Mouse (Mus musculus) limb, embryonic 11.5 days (tissue): ENCODE data around the gene Spata5. TPM values are rescaled to one million over a fixed set of nuclear protein-coding genes. Genes with fewer than 3 reads are reported as not detected.

Experiments used
- ATAC-seq: fragments of 200-750 bp; cut with Nextera tagmentation; 2 replicates; pipeline ENCODE4 v1.8.0; 2017; ENCODE audit warnings: low read depth; ENCODE audit not compliant: insufficient number of reproducible peaks, low FRiP score, low TSS enrichment
- DNase-seq: peaks from one replicate; pipeline ENCODE4 v3.0.0-alpha.2; 2015; ENCODE audit warnings: low spot score
- H3K27ac ChIP-seq: fragments of 300-500 bp; sonication (generic); replicated peaks from 2 replicates; pipeline ENCODE4 v1.5.1; 2014; ENCODE audit warnings: low read depth, mild to moderate bottlenecking, low read length
- H3K27me3 ChIP-seq: fragments of 300-500 bp; sonication (generic); 2 replicates; pipeline ENCODE4 v1.6.1; 2014; ENCODE audit warnings: mild to moderate bottlenecking, low read length, mixed read lengths; ENCODE audit not compliant: control insufficient read depth, insufficient read depth
- H3K36me3 ChIP-seq: fragments of 300-500 bp; sonication (generic); 2 replicates; pipeline ENCODE4 v1.6.1; 2014; ENCODE audit warnings: mild to moderate bottlenecking, low read length, moderate library complexity, mixed read lengths; ENCODE audit not compliant: control insufficient read depth, insufficient read depth
- H3K4me1 ChIP-seq: fragments of 300-500 bp; sonication (generic); 2 replicates; pipeline ENCODE4 v1.6.1; 2014; ENCODE audit warnings: low read length, mixed read lengths; ENCODE audit not compliant: control insufficient read depth, insufficient read depth
- H3K4me2 ChIP-seq: fragments of 300-500 bp; sonication (generic); 2 replicates; pipeline ENCODE4 v1.6.1; 2014; ENCODE audit warnings: low read depth, mild to moderate bottlenecking, moderate library complexity; ENCODE audit not compliant: severe bottlenecking
- H3K4me3 ChIP-seq: fragments of 300-500 bp; sonication (generic); 2 replicates; pipeline ENCODE4 v1.5.1; 2014; ENCODE audit warnings: low read depth, low read length
- H3K9ac ChIP-seq: fragments of 300-500 bp; sonication (generic); 2 replicates; pipeline ENCODE4 v1.6.1; 2014; ENCODE audit warnings: mild to moderate bottlenecking, low read length
- H3K9me3 ChIP-seq: fragments of 300-500 bp; sonication (generic); 2 replicates; pipeline ENCODE4 v1.6.1; 2016; ENCODE audit warnings: low read length; ENCODE audit not compliant: control insufficient read depth
- WGBS: fragments of 180-500 bp; shearing (Covaris S2); extraction: QIAGEN DNeasy Blood & Tissue Kit; methylation state at CpG from one replicate; pipeline ENCODE4 v1.1.7; 2014; 5-methylcytosine and 5-hydroxymethylcytosine counted together
- polyA plus RNA-seq: library from polyadenylated mRNA; unstranded; fragments of >200 nt; fragmentation: Nextera tagmentation; extraction: Ambion mirVana; gene quantifications from 2 replicates; pipeline ENCODE4 v1.2.1, GENCODE M21; 2014

Spata5 gene
- polyA plus RNA-seq, 1 experiment from 2014 or later, result 51.4 TPM

DNA sequence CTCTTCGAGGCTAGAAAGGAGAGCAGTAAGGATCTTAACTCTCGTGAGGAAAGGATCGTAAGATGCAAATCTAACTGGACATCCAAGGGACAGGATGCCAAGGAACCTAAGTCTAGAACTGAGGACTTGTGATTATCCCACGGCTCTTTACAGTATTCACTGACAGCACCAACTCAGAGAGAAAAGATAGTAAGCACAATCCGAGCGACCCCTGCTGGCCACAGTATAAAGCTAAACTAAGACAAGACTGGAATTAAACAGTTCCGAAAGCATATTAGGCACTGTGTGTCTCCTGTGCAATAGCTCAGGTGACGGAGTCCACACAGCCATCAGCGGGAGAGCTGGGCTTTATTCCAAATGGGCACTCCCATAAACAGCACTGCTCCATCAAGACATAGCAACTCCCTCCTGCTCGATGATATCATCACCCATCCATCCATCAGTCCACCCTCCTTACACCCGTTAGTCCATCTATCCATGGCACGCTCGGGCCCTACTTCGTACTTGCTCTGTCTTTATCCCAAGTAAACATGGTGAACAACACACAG is 5.2 kb upstream of the Spata5 start:
- DNase-seq (peak; percentile 88), ATAC-seq (no peak)
- Histone ChIP-seq H3K9ac (no peak overlapping the region), H3K4me2 (no peak overlapping the region), H3K4me1 (no peaks in the 10 kb centered on the region), H3K27ac (no peak overlapping the region), H3K27me3 (no peaks in the 10 kb centered on the region), H3K4me3 (no peak overlapping the region), H3K9me3 (no peaks in the 10 kb centered on the region), H3K36me3 (no peaks in the 10 kb centered on the region)
- 55% methylated on average over 14 of the region's 14 CpGs for WGBS

DNA sequence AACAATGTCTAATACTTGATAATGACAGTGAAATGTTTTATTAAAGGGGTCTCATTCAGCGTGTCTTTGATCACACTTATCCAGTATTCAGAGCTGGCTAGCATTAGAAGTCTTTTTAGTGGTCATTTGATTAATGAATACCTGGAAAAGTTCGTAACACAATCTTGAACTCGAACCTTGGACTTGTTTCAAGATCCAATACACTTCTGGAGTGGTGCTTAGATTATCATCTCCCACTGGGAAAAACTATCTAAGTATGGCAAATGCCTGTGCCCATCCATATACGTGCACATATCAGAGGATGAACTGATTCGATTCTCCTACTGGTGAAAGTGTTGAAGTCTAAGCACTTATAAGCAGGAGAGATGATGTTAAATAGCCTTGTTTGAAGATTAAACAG is 1.4 kb upstream of the Spata5 start:
- no peak for DNase-seq
- WGBS, result 76% methylated on average over 5 of the region's 5 CpGs
- H3K27ac ChIP-seq, result no peak overlapping the region

DNA sequence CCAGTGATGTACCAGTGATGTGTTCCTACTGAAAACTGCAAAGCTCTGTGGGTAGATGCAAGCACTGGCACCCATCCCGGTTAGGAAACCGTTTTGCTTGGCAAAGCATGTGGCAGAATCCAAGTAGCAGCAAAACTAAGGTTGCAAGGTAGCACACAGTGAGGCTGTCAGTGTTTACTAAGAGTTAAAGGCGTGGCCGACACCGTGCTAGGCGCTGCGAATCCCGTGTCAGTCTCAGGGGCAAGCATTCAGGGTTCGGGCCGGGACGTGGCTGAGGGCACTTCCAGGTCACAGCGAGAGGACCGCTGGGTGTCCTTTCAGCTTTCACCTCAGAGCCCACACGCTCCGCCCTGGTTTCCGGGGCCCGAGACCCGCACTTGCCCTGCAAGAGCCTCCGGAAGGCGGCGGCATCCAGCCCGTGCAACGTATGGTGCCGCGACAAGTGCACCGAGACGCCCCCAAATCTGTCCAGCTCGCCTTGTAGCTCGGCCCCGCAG is 687 bp upstream of the Spata5 start:
- Histone ChIP-seq H3K27me3 (no peaks in the 10 kb centered on the region), H3K27ac (peak overlapping the region; percentile 55; the same call in 1 of the 2 replicates), H3K9ac (peak overlapping the region; percentile 70), H3K36me3 (no peaks in the 10 kb centered on the region; the same call in 1 of the 2 replicates), H3K4me3 (peak overlapping the region; percentile 90), H3K4me2 (peak overlapping the region; percentile 60), H3K4me1 (peaks cover 5% of the 10 kb centered on the region), H3K9me3 (no peaks in the 10 kb centered on the region)
- DNase-seq (no peak), ATAC-seq (0 out of 2 replicates have a peak, but pooled peaks have one; percentile 0)
- WGBS, result 0% methylated on average over 30 of the region's 30 CpGs

More for the DNA sequence above, 1.4 kb upstream of the Spata5 start:
- Histone ChIP-seq H3K4me1 (peaks cover 5% of the 10 kb centered on the region), H3K36me3 (no peaks in the 10 kb centered on the region), H3K27me3 (no peaks in the 10 kb centered on the region), H3K9ac (no peak overlapping the region), H3K9me3 (no peaks in the 10 kb centered on the region), H3K4me3 (no peak overlapping the region), H3K4me2 (peak overlapping the region; percentile 60)
- ATAC-seq, result no peak

DNA sequence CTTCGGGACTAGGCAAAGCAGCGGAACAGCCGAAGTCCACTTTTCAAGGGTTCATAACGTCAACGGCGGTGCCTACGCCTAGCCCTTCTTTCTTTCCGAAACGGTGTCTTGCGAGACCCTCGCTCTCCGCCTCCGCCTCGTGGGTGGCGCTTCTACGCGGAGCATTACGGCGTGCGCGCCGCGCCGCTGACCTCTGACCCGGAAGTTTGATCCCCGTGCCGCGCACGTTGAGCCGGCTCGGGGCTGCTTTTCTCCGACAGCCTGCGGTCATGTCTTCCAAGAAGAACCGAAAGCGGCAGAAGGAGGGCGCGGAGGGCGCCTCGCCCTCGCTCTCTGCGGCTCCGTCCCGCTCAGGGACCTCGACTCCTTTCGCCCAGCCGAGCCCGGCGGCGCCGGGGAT is 376 bp downstream of the Spata5 start, which contains the start of gene Nudt6:
Nudt6 (minus strand) TSS at position 140 of the 400 bp plus-strand sequence.
- Histone ChIP-seq H3K27me3 (no peaks in the 10 kb centered on the region), H3K4me1 (peaks cover 5% of the 10 kb centered on the region), H3K4me2 (peak within 1 kb of the TSS; percentile 74), H3K9me3 (no peaks in the 10 kb centered on the region), H3K36me3 (no peaks in the 10 kb centered on the region; the same call in 1 of the 2 replicates), H3K27ac (peak within 1 kb of the TSS; percentile 76), H3K9ac (peak within 1 kb of the TSS; percentile 81), H3K4me3 (peak within 1 kb of the TSS; percentile 90)
- DNase-seq (peak; percentile 97), ATAC-seq (peak; percentile 84)
- WGBS, result under 1% methylated on average over 50 of the region's 50 CpGs

DNA sequence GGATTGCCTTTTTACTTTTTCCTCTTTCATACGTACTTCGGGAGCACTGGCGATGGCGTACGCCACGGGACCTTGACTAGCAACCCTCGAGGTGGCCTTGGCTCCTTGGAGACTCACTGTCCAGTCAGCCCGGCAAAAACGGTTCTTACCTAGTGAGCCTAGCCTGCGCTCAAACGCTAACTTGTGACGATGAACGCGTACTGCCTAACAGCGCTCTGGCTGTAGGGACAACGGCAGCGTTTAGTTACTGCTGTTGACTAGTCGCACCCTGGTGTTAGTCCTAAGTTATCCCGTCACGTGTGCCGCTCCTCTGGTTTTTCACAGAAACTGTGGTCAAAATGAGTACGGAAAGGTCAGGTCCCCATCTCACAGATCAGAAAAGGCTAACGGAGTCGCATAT is 945 bp downstream of the Spata5 start:
- WGBS, result under 1% methylated on average over 24 of the region's 24 CpGs
- H3K4me3 ChIP-seq, result peak overlapping the region; percentile 90
- peak overlapping the region; percentile 74 for H3K4me2 ChIP-seq
- no peaks in the 10 kb centered on the region for H3K27me3 ChIP-seq
- ATAC-seq (no peak), DNase-seq (peak; percentile 56)
- H3K27ac ChIP-seq, result peak overlapping the region; percentile 76; the same call in 1 of the 2 replicates
- H3K36me3 ChIP-seq, result no peaks in the 10 kb centered on the region; the same call in 1 of the 2 replicates
- H3K4me1 ChIP-seq, result peaks cover 5% of the 10 kb centered on the region
- H3K9me3 ChIP-seq, result no peaks in the 10 kb centered on the region
- H3K9ac ChIP-seq, result peak overlapping the region; percentile 81

DNA sequence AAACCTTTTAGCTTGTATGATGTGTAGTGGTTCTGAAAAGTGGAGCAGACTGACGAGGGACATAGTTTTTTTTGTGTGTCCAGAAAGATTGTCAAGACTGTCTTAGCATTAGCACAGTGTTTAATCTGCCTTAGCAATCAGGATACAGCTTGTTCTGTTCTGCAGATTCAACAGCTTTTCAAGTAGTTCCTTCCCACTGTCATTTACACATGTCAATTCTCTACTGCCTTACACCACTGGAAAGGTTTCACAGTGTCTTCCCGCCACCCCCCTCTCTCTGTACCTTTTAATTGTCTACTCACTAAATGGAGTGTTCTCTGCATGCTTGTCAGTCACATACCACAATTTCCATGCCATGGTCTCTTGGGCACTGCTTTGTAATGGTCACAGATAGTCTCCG is 1.5 kb downstream of the Spata5 start:
- DNase-seq (no peak), ATAC-seq (no peak)
- WGBS, result 22% methylated on average over 3 of the region's 3 CpGs
- Histone ChIP-seq H3K4me3 (peak overlapping the region; percentile 90), H3K9me3 (no peaks in the 10 kb centered on the region), H3K4me2 (peak overlapping the region; percentile 74), H3K27me3 (no peaks in the 10 kb centered on the region), H3K4me1 (peaks cover 5% of the 10 kb centered on the region), H3K9ac (peak overlapping the region; percentile 81), H3K36me3 (no peaks in the 10 kb centered on the region; the same call in 1 of the 2 replicates), H3K27ac (no peak overlapping the region)

DNA sequence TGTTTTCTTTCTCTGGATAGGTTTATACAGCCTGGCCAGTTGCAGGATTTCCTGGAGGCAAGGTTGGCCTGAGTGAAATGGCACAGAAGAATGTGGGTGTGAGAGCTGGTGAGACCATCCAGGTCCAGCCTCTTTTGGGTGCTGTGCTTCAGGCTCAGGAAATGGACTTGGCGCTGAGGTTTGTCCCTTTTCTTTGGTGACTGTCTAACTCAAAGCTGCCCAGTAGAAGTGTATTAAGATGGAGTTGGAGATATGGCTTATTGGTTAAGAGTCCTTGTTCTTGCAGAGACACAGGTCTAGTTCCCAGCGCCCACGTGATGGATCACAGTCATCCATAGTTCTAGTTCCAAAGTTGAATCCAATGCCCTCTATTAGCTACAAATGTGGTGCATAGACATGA is 6.4 kb downstream of the Spata5 start:
- H3K9me3 ChIP-seq, result no peaks in the 10 kb centered on the region
- H3K27me3 ChIP-seq, result no peaks in the 10 kb centered on the region
- ATAC-seq (no peak), DNase-seq (no peak)
- no peak overlapping the region for H3K4me3 ChIP-seq
- H3K4me2 ChIP-seq, result no peak overlapping the region
- H3K9ac ChIP-seq, result no peak overlapping the region
- H3K4me1 ChIP-seq, result peaks cover 4% of the 10 kb centered on the region
- WGBS, result 93% methylated on average over 3 of the region's 3 CpGs
- no peaks in the 10 kb centered on the region; the same call in 1 of the 2 replicates for H3K36me3 ChIP-seq
- H3K27ac ChIP-seq, result no peak overlapping the region

DNA sequence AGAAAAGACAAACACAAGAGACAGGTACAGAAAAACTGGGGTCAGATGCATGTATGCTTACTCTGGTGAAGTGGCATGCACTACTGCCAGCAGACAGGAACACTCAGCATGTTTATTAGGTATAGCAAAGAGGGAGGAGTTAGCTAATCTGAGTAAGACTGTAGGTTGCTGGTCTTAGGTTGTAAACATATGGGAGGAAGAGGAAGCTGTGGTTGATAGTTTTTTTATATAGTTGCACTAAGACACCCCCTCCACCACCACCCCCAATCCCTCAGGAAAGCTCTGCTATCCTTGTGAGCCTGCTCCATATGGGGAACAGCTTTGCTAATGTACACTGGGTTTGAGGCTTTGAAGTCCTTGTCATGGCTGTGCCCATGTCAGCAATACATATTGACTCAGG is 10.7 kb downstream of the Spata5 start:
- ATAC-seq, result no peak
- H3K27ac ChIP-seq, result no peak overlapping the region
- no peak overlapping the region for H3K9ac ChIP-seq
- H3K4me1 ChIP-seq, result no peaks in the 10 kb centered on the region
- no peak overlapping the region for H3K4me2 ChIP-seq
- H3K36me3 ChIP-seq, result no peaks in the 10 kb centered on the region
- no peak for DNase-seq
- H3K27me3 ChIP-seq, result no peaks in the 10 kb centered on the region
- no peaks in the 10 kb centered on the region for H3K9me3 ChIP-seq
- H3K4me3 ChIP-seq, result no peak overlapping the region
